Mouse (Mus musculus): ENCODE data around the gene Tenm2. TPM values are rescaled to one million over a fixed set of nuclear protein-coding genes. Genes with fewer than 3 reads are reported as not detected.

Gene Tenm2
- total and polyA plus RNA-seq, 3 experiments = 0.08 to 0.14 (median 0.12) TPM

DNA sequence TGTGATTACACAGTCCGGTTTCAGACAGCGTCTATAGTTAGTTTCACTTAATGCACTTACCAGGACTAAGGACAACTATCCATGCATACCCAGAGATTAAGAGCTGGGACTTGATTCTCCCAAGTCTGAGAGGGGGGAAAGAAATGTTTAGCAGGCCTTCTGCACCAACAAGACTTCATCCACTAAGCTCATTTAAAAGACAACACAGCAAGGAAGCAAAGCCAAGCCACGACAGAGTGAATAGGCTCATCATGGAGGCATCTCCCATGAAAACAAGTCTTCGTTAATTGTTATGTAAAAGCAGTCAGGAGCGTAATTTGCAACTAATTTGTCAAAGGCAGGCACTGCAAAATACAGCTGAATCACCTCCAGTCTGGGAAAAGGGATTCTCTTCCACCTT, 682.5 kb downstream of the Tenm2 start:
- Histone ChIP-seq H3K36me3 (ENCODE audit: control insufficient read depth, insufficient read depth, low read length) (no peaks in the 10 kb centered on the region), H3K4me1 (ENCODE audit: control insufficient read depth, insufficient read depth, low read length) (no peaks in the 10 kb centered on the region), H3K79me2 (replicated peaks; ENCODE audit: control insufficient read depth, insufficient read depth, low read length) (no peaks in the 10 kb centered on the region), H3K27me3 (ENCODE audit: control insufficient read depth, insufficient read depth, low read length) (no peaks in the 10 kb centered on the region), H3K4me3 (no peak overlapping the region), H3K27ac (no peak overlapping the region), H3K9ac (ENCODE audit: low read depth, low read length) (no peak overlapping the region)
- DNase-seq = no peak
- intact Hi-C loops (cut with DNase I) = no loop called here
- 75% methylated on average over 5 of the region's 5 CpGs for WGBS
- TF ChIP-seq POLR2A (IDR thresholded peaks at IDR 0.05; ENCODE audit: insufficient read depth, low read depth, low read length) = no peak
- TF ChIP-seq EP300 (IDR thresholded peaks at IDR 0.05; ENCODE audit: insufficient read depth, low read depth, low read length) = no peak
- no peak for TF ChIP-seq CTCF (IDR thresholded peaks at IDR 0.05)

DNA sequence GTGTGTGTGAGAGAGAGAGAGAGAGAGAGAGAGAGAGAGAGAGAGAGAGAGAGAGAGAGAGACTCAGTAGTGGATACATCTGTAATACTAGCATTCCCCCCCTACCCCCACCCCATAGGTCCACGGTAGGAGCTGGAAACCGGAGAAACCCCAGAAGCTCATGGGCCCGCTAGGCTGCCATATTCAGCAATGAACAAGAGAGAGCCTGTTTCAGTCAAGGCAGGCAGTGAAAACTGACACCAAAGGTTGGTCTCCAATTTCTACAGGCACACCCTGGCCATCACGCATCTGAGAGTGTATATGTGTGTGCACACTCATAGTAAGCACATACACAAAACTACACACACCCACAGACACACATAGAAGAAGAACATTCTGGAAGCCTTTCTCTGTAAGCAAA, 685.1 kb downstream of the Tenm2 start:
- WGBS = 76% methylated on average over 4 of the region's 4 CpGs

DNA sequence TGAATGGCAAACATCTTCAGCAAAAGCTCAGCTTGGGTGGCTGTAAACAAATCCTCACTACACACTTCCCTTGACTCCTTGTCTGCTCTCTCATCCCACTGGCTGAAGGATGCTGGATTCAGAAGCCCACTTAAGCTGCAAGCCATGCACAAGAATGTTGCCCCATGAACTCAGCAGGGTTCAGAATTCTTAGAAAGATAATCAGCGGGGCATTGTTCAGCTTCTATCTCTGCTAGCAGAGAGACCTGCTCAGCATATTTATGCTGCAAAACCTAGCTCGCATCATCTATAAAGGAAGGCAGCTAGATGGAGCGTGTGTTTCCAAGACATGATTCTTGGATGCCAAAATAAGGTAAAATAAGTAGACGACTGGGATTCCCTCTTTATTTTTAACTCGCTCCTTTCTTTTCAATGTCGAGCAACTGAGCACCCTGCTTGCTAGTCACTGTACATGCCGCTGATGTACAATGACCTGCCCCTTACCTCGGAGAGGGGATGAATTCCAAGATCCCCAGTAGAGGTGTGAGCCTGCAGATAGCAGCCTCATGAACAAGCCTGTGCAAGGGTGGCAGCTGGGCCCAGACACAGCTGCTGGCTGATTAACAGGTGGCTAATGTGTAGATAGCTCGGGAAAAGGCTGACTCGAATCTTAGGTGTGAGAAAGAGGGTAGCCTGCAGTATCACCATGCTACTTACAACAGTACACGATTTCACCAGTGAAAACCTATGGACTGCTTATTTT, 686.2 kb downstream of the Tenm2 start:
- TF ChIP-seq POLR2A (IDR thresholded peaks at IDR 0.05; ENCODE audit: insufficient read depth, low read depth, low read length) = no peak
- TF ChIP-seq EP300 (IDR thresholded peaks at IDR 0.05; ENCODE audit: insufficient read depth, low read depth, low read length) = no peak
- TF ChIP-seq CTCF (IDR thresholded peaks at IDR 0.05) = no peak
- Histone ChIP-seq H3K4me1 (ENCODE audit: control insufficient read depth, insufficient read depth, low read length) (no peaks in the 10 kb centered on the region), H3K27ac (no peak overlapping the region), H3K79me2 (replicated peaks; ENCODE audit: control insufficient read depth, insufficient read depth, low read length) (no peaks in the 10 kb centered on the region), H3K4me3 (no peak overlapping the region), H3K27me3 (ENCODE audit: control insufficient read depth, insufficient read depth, low read length) (no peaks in the 10 kb centered on the region), H3K9ac (ENCODE audit: low read depth, low read length) (no peak overlapping the region), H3K36me3 (ENCODE audit: control insufficient read depth, insufficient read depth, low read length) (no peaks in the 10 kb centered on the region)
- no peak for DNase-seq
- WGBS = 53% methylated on average over 11 of the region's 11 CpGs
- intact Hi-C loops (cut with DNase I) = no loop called here

More for the DNA sequence above, 685.1 kb downstream of the Tenm2 start:
- no peak overlapping the region for H3K4me3 ChIP-seq
- intact Hi-C loops (cut with DNase I) = no loop called here
- TF ChIP-seq POLR2A (IDR thresholded peaks at IDR 0.05; ENCODE audit: insufficient read depth, low read depth, low read length) (no peak), EP300 (IDR thresholded peaks at IDR 0.05; ENCODE audit: insufficient read depth, low read depth, low read length) (no peak), CTCF (IDR thresholded peaks at IDR 0.05) (no peak)
- no peaks in the 10 kb centered on the region for H3K79me2 ChIP-seq (replicated peaks; ENCODE audit: control insufficient read depth, insufficient read depth, low read length)
- no peak for DNase-seq
- no peaks in the 10 kb centered on the region for H3K4me1 ChIP-seq (ENCODE audit: control insufficient read depth, insufficient read depth, low read length)
- no peaks in the 10 kb centered on the region for H3K27me3 ChIP-seq (ENCODE audit: control insufficient read depth, insufficient read depth, low read length)
- H3K36me3 ChIP-seq (ENCODE audit: control insufficient read depth, insufficient read depth, low read length) = no peaks in the 10 kb centered on the region
- H3K27ac ChIP-seq = no peak overlapping the region
- no peak overlapping the region for H3K9ac ChIP-seq (ENCODE audit: low read depth, low read length)

DNA sequence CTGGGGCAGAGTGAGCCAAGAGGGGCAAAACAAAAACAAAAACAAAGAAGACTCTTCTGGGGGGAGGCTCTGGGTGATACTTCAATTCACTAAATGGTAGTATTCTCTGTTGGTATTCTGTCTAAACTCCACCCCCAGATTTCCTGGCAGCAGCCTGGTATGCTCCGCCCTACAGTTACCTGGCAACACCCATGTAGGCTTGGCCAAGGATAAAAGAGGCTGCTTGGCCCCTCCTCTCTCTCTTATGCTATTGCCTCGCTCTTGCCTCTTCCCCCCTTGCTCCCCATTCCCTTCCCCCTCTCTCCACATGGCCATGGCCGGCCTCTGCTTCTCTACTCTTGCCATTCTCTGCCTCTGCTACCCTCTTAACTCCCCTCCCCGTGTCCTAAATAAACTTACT, 687.6 kb downstream of the Tenm2 start:
- Histone ChIP-seq H3K36me3 (ENCODE audit: control insufficient read depth, insufficient read depth, low read length) (no peaks in the 10 kb centered on the region), H3K79me2 (replicated peaks; ENCODE audit: control insufficient read depth, insufficient read depth, low read length) (no peaks in the 10 kb centered on the region), H3K27ac (no peak overlapping the region), H3K4me1 (ENCODE audit: control insufficient read depth, insufficient read depth, low read length) (no peaks in the 10 kb centered on the region), H3K4me3 (no peak overlapping the region), H3K9ac (ENCODE audit: low read depth, low read length) (no peak overlapping the region), H3K27me3 (ENCODE audit: control insufficient read depth, insufficient read depth, low read length) (no peaks in the 10 kb centered on the region)
- no peak for DNase-seq
- intact Hi-C loops (cut with DNase I) = no loop called here
- 72% methylated on average over 4 of the region's 4 CpGs for WGBS
- TF ChIP-seq EP300 (IDR thresholded peaks at IDR 0.05; ENCODE audit: insufficient read depth, low read depth, low read length) (no peak), CTCF (IDR thresholded peaks at IDR 0.05) (no peak), POLR2A (IDR thresholded peaks at IDR 0.05; ENCODE audit: insufficient read depth, low read depth, low read length) (no peak)

DNA sequence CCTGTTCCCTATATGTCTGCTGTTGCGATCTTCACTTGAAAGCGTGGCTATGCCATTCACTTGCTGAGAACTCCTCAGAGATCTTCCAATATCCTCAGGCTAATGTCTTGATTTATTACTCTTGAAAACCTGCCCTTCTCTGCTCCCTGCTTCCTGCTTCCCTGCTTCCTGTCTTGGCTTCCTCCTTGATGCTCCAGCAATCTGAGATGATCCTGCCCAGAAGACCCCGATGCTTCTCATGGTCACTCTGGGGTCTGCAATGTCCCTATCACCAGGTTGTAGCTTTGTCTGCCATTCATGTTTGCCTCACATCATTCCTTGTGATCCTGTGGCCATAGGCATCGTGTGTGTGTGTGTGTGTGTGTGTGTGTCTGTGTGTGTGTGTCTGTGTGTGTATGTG, 697.6 kb downstream of the Tenm2 start:
- TF ChIP-seq POLR2A (IDR thresholded peaks at IDR 0.05; ENCODE audit: insufficient read depth, low read depth, low read length) (no peak), EP300 (IDR thresholded peaks at IDR 0.05; ENCODE audit: insufficient read depth, low read depth, low read length) (no peak), CTCF (IDR thresholded peaks at IDR 0.05) (no peak)
- Histone ChIP-seq H3K79me2 (replicated peaks; ENCODE audit: control insufficient read depth, insufficient read depth, low read length) (no peaks in the 10 kb centered on the region), H3K36me3 (ENCODE audit: control insufficient read depth, insufficient read depth, low read length) (no peaks in the 10 kb centered on the region), H3K9ac (ENCODE audit: low read depth, low read length) (no peak overlapping the region), H3K4me3 (no peak overlapping the region), H3K4me1 (ENCODE audit: control insufficient read depth, insufficient read depth, low read length) (no peaks in the 10 kb centered on the region), H3K27me3 (ENCODE audit: control insufficient read depth, insufficient read depth, low read length) (no peaks in the 10 kb centered on the region), H3K27ac (no peak overlapping the region)
- 76% methylated on average over 4 of the region's 4 CpGs for WGBS
- no peak for DNase-seq
- intact Hi-C loops (cut with DNase I) = no loop called here

DNA sequence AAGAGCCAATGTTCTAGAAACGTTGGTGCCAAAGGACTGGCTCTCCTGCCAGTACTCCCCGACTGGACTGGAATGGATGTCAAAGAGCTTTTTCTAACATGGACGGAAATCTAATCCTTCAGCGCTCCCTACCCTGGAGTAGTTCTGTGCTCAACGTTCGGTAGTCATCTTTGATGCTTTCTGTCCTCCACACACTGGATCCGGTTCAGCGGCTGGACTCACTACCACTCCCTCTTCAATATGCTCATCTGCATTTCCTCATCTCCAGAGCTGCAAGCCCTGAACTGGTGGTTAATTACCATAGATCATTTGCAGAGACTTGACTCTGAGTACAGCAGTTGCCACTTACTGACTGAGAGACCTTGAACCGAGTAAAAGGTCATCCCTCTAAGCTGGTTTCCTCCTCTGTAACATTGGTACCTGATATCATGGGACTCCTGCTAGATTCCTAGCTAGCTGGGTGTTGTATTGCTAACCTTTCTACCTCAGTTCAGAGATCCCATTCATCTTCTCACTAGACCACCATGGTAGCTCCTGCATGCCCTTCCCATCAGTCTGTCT, 698.1 kb downstream of the Tenm2 start:
- no peaks in the 10 kb centered on the region for H3K4me1 ChIP-seq (ENCODE audit: control insufficient read depth, insufficient read depth, low read length)
- TF ChIP-seq EP300 (IDR thresholded peaks at IDR 0.05; ENCODE audit: insufficient read depth, low read depth, low read length) (no peak), CTCF (IDR thresholded peaks at IDR 0.05) (no peak), POLR2A (IDR thresholded peaks at IDR 0.05; ENCODE audit: insufficient read depth, low read depth, low read length) (no peak)
- H3K36me3 ChIP-seq (ENCODE audit: control insufficient read depth, insufficient read depth, low read length) = no peaks in the 10 kb centered on the region
- H3K27me3 ChIP-seq (ENCODE audit: control insufficient read depth, insufficient read depth, low read length) = no peaks in the 10 kb centered on the region
- intact Hi-C loops (cut with DNase I) = no loop called here
- no peak overlapping the region for H3K4me3 ChIP-seq
- no peak for DNase-seq
- no peaks in the 10 kb centered on the region for H3K79me2 ChIP-seq (replicated peaks; ENCODE audit: control insufficient read depth, insufficient read depth, low read length)
- no peak overlapping the region for H3K27ac ChIP-seq
- WGBS = 81% methylated on average over 9 of the region's 9 CpGs
- no peak overlapping the region for H3K9ac ChIP-seq (ENCODE audit: low read depth, low read length)
